Mouse (Mus musculus) brown adipose tissue, adult 24 weeks (tissue): ENCODE measurements around the gene Adamtsl5. TPM values are rescaled to one million over a fixed set of nuclear protein-coding genes. Genes with fewer than 3 reads are reported as not detected.

ENCODE experiments used
- H3K27ac ChIP-seq: fragments of 200-500 bp; replicated peaks from 2 replicates; pipeline ENCODE4 v1.5.1; 2012; ENCODE audit warnings: low read depth, mild to moderate bottlenecking, low read length
- H3K4me1 ChIP-seq: fragments of 200-500 bp; 2 replicates; pipeline ENCODE4 v1.6.1; 2012; ENCODE audit warnings: low read length, mixed read lengths; ENCODE audit not compliant: control insufficient read depth, insufficient read depth, insufficient read length
- H3K4me3 ChIP-seq: fragments of 200-500 bp; 2 replicates; pipeline ENCODE4 v1.5.1; 2012; ENCODE audit warnings: low read depth, mild to moderate bottlenecking, low read length, moderate library complexity; ENCODE audit not compliant: insufficient read depth
- polyA plus RNA-seq: library from polyadenylated mRNA; stranded (reverse); fragments of >200 nt; gene quantifications from 2 replicates; pipeline ENCODE4 v1.2.4, GENCODE M21; 2012; ENCODE audit not compliant: missing spikeins, insufficient read depth, insufficient read length

Adamtsl5 gene
- 2.9 and 4.2 TPM in 2 replicates for polyA plus RNA-seq

DNA sequence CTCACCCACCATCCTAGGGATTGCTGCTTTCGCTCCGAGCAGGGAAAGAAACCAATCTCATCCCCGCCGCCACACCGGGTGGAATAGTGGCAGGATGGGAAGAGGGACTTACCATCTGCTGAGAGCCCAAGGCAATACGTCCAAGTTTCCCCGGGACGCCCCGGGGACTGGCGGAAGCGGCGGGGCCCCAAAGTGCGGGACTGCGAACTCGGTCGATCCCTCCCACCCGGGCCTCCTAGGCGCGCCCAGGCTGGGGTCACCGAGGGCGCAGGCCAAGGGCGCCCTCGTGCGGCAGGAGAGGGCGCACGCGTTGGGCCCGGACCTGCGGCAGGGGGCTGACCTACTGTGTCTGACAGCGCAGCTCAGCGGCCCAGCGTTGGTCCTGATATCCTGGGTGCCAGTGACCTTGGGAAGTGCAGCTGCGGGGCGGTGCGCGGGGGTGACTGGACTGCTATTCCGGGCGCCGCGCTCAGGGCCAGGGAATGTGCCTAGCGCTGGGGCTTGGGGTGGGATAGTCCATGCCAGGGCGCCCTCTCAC is at the start of gene Adamtsl5:
Adamtsl5 (minus strand) TSS at position 169 of the 538 bp plus-strand sequence.
- Histone ChIP-seq H3K4me3 (peak within 1 kb of the TSS; percentile 73), H3K27ac (peak within 1 kb of the TSS; percentile 23; the same call in 1 of the 2 replicates), H3K4me1 (no peaks in the 10 kb centered on the region; the same call in 1 of the 2 replicates)

- Histone ChIP-seq H3K4me1 (peaks cover 11% of the 10 kb centered on the region; the same call in 1 of the 2 replicates), H3K27ac (no peak overlapping the region), H3K4me3 (no peak overlapping the region)
These were observed 49.4 kb upstream of the Adamtsl5 start for GRCm38 (mm10) chr10:80397524-80398173.

GRCm38 (mm10) chr10:80396822-80397523 is 48.8 kb upstream of the Adamtsl5 start:
- Histone ChIP-seq H3K27ac (no peak overlapping the region), H3K4me3 (no peak overlapping the region), H3K4me1 (peaks cover 11% of the 10 kb centered on the region; the same call in 1 of the 2 replicates)

DNA sequence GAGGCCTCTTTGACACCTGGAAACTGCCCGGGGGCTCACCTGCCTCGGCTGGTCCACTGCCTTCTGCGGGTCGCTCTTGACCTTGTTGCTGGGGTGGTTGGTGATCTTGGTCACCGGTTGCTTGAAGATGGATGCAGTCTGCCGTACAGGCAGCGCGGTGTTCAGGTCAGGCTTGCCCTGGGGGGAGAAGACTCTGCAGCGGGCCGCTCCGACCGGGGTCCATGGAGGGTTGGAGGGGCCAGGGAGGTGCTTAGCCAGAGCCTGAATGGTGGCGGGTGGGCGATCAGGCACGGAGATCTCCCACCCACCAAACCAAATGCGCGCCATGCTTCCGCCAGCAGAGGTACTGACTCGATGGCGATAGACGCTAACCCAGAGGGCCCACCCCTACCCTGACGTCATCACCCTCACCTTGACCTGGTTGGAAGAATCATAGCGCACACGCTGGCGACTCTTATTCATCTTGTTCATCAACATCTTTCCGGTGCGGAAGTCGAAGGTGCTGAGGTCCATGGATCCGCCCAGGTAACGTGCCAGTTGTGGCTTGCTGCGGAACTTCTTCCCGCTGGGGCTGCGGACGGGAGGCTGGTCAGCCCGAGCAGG is 46.9 kb upstream of the Adamtsl5 start:
- Histone ChIP-seq H3K4me1 (peaks cover 9% of the 10 kb centered on the region; the same call in 1 of the 2 replicates), H3K27ac (no peak overlapping the region), H3K4me3 (no peak overlapping the region)

GRCm38 (mm10) chr10:80392687-80393086 is 44.5 kb upstream of the Adamtsl5 start:
- H3K4me3 ChIP-seq, result no peak overlapping the region
- peaks cover 5% of the 10 kb centered on the region; the same call in 1 of the 2 replicates for H3K4me1 ChIP-seq
- no peak overlapping the region for H3K27ac ChIP-seq

DNA sequence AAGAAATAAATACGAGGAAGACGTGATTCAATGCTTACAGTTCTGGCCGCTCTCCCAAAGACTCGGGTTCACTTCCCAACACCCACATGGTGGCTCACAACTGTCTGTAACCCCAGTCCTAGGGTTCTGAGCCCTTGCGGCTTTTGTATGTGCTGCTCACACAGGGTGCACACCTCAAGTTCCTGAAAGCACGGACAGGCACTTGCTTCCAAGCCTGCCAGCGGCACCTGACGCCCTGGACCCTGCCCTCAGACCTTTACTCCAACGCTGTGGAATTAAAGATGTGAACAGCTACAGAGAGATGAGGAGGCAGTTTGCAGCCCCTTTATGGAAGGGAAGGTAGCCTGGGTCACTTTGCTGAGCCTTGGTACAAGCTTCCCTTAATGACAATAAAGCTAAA is 42.5 kb upstream of the Adamtsl5 start:
- Histone ChIP-seq H3K27ac (no peak overlapping the region), H3K4me3 (no peak overlapping the region), H3K4me1 (peaks cover 7% of the 10 kb centered on the region; the same call in 1 of the 2 replicates)

- Histone ChIP-seq H3K4me1 (peaks cover 18% of the 10 kb centered on the region), H3K4me3 (no peak overlapping the region), H3K27ac (no peak overlapping the region)
These were observed 41.0 kb upstream of the Adamtsl5 start for GRCm38 (mm10) chr10:80389185-80389708.

DNA sequence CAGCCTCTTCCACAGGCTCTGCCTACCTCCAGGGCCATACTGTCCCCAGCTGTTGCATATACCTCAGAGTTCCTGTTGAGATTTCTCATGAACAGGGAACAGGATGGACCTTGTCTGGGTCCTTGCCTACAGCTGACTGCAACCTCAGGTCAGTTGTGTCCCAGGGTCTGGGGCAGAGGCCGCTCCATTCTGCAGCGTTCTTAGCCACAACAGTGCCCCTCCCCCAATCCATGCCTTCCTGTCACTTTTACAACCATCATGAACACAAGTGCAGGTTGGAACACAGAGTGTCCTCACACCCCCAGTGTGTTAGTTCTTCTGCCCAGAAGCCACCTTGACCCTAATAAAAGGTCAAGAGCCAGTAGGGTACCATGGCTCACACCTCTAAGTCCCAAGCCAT is 40.5 kb upstream of the Adamtsl5 start:
- Histone ChIP-seq H3K4me3 (no peak overlapping the region), H3K4me1 (peaks cover 19% of the 10 kb centered on the region), H3K27ac (no peak overlapping the region)

DNA sequence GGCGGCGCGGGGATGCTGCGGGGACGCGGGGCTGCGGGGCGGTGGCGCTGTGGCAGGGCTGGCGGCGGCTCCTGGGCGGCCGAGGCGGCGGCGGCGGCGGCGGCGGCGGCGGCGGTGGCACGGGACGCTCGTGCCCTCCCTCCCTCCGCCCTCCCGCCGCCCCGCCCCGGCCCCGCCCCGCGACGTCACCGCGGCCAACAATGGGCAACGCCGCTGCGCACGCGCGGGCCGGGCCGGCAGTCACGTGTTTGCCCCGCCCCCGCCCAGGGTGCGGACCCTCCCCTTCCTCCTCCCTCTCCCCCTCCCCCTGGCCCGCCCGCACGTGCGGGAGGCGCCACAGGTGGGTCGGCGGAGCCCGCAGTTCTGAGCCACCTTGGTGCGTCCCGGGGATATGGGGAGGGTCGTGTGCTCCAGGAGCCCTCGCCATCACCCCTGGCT is 39.3 kb upstream of the Adamtsl5 start, which contains the start of gene Mex3d:
Mex3d (minus strand) TSS at position 138 of the 438 bp plus-strand sequence.
- H3K4me1 ChIP-seq, result peaks cover 19% of the 10 kb centered on the region
- peak within 1 kb of the TSS; percentile 75 for H3K4me3 ChIP-seq
- H3K27ac ChIP-seq, result peak within 1 kb of the TSS; percentile 12; the same call in 1 of the 2 replicates

- peak overlapping the region; percentile 75 for H3K4me3 ChIP-seq
- no peak overlapping the region for H3K27ac ChIP-seq
- peaks cover 19% of the 10 kb centered on the region for H3K4me1 ChIP-seq
These were observed 38.7 kb upstream of the Adamtsl5 start for GRCm38 (mm10) chr10:80386735-80387471.

DNA sequence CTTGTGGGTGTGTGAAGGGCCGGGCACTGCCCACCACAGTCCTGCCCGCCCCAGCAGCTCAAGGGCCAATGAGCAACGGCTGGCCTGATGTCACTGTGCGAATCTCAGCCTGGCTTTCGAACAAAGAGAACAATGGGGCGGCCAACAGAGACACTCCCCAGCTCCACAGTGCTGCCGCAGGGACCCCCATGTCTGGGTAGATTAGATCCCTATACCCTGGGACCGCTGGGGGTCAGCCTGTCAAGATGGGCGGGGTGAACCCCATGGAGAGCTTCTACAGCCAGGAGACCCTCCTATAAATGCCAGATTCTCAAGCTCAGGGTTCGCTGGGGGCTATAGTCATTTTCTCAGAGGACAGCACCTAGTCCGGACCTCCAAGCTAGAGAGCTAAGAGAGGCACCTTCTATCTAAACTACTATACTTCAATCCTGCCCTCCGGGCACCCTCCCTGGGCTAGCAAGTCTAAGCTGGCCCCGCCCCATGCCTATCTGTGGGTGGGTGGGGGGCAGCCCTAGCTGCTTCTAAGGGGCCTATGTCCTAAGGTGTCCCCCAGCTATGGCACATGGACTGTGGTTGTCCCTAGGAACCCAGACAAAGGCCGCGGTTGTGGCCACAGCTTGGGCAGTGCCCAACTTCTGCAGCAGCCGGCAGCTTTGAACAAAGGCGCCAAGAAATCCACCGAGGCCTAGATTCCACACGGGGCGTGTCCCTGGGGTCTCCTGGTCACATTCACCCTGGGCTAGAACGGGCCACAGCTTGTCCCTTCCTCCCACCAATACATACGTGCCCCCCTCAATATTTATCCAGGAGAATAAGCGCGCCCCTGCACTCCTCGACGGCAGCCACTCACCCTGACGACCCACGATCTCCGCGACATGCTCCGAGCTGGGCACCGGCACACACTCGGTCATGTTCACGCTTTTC is 37.9 kb upstream of the Adamtsl5 start:
- H3K27ac ChIP-seq, result no peak overlapping the region
- H3K4me3 ChIP-seq, result peak overlapping the region; percentile 75
- peaks cover 19% of the 10 kb centered on the region for H3K4me1 ChIP-seq

GRCm38 (mm10) chr10:80385310-80385709 is 37.1 kb upstream of the Adamtsl5 start:
- peak overlapping the region; percentile 75 for H3K4me3 ChIP-seq
- peaks cover 19% of the 10 kb centered on the region for H3K4me1 ChIP-seq
- no peak overlapping the region for H3K27ac ChIP-seq

- Histone ChIP-seq H3K27ac (no peak overlapping the region), H3K4me3 (no peak overlapping the region), H3K4me1 (peaks cover 19% of the 10 kb centered on the region)
These were observed 36.5 kb upstream of the Adamtsl5 start for GRCm38 (mm10) chr10:80384709-80385108.
